Mouse (Mus musculus) naive thymus-derived CD4-positive, alpha-beta T cell, adult 5 months (primary cell): ENCODE results near the gene Nr2f6. TPM values are rescaled to one million over a fixed set of nuclear protein-coding genes. Genes with fewer than 3 reads are reported as not detected.

Source experiments
- polyA plus RNA-seq: library from polyadenylated mRNA; unstranded; fragments of 100-300 nt; shearing (Covaris generic); gene quantifications from one replicate; pipeline ENCODE4 v1.2.1, GENCODE M21; 2017

Gene Nr2f6
- polyA plus RNA-seq: 2.9 TPM

GRCm38 (mm10) chr8:71381421-71381970 is at the start of gene Nr2f6:
TSS of gene Nr2f6 (minus strand) at chr8:71381960.

DNA sequence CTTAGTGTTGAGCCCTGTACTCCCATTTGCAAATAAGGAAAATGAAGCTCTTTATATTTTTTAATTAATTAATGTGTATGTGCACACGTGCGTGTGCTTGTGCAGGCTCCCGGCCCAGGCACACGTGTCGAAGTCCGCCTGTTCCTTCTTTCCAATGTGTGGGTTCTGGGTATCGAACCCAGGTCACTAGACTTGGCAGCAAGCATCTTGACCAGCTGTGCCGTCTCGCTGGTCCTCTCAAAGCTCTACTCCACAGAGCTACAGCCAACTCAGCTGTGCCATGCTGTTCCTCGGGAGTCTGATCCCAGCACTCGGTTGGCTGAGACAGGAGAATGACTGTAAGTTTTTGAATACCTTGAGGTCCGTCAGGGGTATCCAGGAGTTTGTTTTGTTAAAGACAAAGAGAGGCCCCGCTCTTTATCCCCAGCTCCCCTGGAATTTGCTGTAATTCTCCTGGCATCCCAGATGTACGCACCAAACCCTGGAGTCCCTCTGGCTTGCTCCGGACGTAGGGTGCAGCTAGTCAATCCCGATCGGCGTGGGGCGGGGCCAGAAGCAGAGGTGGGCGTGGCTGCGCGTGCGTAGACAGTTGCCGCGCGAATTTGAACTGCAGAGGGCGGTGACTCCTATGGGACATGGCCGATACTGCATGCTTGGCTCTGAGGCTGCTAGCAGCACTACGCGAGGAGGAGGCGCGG is 23.8 kb upstream of the Nr2f6 start, which contains the start of gene Ankle1:
TSS of gene Ankle1 (plus strand) at position 610 of the 698 bp plus-strand sequence.

DNA sequence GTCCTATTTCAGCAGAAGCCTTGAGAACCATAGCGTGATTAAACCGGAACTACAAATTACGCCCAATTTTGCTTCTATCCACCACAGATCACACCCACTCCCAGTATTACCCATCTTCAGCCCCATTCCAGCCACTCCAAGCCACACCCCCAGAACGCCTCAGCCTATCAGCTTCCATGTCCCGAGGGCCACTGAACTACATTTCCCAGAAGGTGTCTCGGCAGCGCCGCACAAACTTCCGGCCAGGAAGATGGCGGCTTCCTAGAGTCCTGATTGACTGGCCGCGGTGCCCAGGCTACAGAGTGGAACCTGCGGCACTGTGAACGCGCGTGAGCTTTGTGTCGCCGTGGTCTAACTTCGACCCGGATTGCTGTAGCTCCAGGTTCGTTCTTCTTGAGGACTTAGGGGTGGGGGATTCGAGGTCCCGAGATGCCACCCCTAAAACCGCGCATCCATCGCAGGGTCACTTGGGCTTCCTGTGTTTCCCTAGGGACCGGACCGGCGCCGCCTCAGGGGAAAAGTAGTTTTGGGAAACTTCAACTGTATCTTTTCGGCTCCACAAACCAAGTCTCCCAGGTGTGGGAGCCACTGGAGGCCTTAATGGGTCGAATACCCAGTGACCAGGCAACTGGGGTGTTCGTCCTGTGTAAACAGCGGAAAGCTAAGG is 15.0 kb upstream of the Nr2f6 start, which contains the start of gene Babam1:
TSS of gene Babam1 (plus strand) at position 223 of the 667 bp plus-strand sequence.

DNA sequence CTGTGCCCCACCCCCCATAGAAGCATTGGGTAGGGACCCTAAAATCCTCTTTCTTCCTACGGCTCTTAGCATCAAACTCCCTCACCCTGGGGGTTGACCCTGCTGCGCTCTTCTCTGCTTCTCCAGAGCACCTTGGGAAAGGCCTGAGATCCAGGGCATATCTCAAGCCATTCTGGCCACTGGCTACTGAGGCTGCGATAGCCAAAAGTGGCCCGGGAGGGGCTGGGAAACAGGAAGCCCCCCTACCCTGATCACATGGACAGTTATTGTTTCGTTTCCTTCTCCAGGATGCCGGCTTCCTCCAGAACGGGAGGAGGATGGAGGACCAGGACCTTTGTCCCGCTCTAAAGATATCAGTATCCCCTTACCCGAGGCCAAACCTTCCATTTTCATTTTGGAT is 13.9 kb upstream of the Nr2f6 start, which contains the start of gene Ushbp1:
TSS of gene Ushbp1 (minus strand) at position 174 of the 400 bp plus-strand sequence.

DNA sequence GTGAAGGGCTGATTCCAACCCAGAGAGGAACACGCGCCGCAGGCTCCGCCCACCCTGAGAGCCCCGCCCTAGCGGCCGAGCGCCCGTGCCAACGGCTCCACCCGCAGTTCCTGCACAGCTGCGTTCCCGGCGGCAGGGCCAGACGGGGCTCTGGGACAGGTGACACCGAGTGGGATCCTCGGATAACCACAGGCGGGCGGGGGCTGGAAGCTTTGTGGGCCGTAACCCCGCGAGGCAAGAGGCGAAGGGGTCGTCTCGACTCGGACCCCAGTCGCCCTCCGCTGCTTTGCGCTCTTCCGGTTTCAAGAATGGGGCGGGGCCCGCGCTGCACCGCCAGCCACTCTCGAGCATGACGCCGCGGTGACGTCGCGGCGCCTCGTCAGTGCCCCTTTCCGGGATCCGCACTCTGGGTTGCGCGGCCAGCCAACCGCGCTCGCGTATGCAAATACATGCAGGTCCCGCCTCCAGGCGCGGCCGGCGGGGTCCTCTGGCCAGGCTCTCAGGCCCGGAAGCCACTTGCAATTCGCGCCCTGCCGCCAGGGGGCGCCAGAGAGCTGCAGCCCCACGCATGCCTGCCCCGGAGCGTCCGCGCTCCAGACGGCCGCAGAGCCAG is 10.4 kb downstream of the Nr2f6 start, which contains the start of gene Ocel1:
TSS of gene Ocel1 (plus strand) at position 63 of the 613 bp plus-strand sequence.

GRCm38 (mm10) chr8:71366771-71367528 is 14.8 kb downstream of the Nr2f6 start, which contains the start of gene Use1:
TSS of gene Use1 (plus strand) at chr8:71366848.

Other genes starting within 250 kb of the Nr2f6 start
- gene Myo9b, start 109.2 kb downstream of the Nr2f6 start, polyA plus RNA-seq: 69.4 TPM
- gene Haus8, start 109.0 kb downstream of the Nr2f6 start, polyA plus RNA-seq: 23.8 TPM
- gene Use1, start 15.1 kb downstream of the Nr2f6 start, polyA plus RNA-seq: 230 TPM
- gene Ocel1, start 10.7 kb downstream of the Nr2f6 start, polyA plus RNA-seq: 22.9 TPM
- gene Ushbp1, start 13.8 kb upstream of the Nr2f6 start, polyA plus RNA-seq: 0.24 TPM
- gene Babam1, start 14.9 kb upstream of the Nr2f6 start, polyA plus RNA-seq: 70.3 TPM
- gene Ankle1, start 24.1 kb upstream of the Nr2f6 start, polyA plus RNA-seq: 0.21 TPM
- gene Abhd8, start 81.7 kb upstream of the Nr2f6 start, polyA plus RNA-seq: 93.0 TPM
- gene Mrpl34, start 83.0 kb upstream of the Nr2f6 start, polyA plus RNA-seq: 41.6 TPM
- 153 TPM for gene Dda1, start 87.2 kb upstream of the Nr2f6 start, polyA plus RNA-seq
- 14.2 TPM for gene Ano8, start 104.0 kb upstream of the Nr2f6 start, polyA plus RNA-seq
- gene Gtpbp3, start 106.1 kb upstream of the Nr2f6 start, polyA plus RNA-seq: 5.4 TPM
- not detected for gene Plvap, start 129.8 kb upstream of the Nr2f6 start, polyA plus RNA-seq
- not detected for gene Ccdc194, start 143.8 kb upstream of the Nr2f6 start, polyA plus RNA-seq
- gene Bst2, start 155.5 kb upstream of the Nr2f6 start, polyA plus RNA-seq: 71.8 TPM
- 44.2 TPM for gene Mvb12a, start 161.0 kb upstream of the Nr2f6 start, polyA plus RNA-seq
- 1.5 TPM for gene Tmem221, start 176.9 kb upstream of the Nr2f6 start, polyA plus RNA-seq
- 0.25 TPM for gene Nxnl1, start 184.6 kb upstream of the Nr2f6 start, polyA plus RNA-seq
- 8.1 TPM for gene Slc27a1, start 186.9 kb upstream of the Nr2f6 start, polyA plus RNA-seq
- gene Pgls, start 210.2 kb upstream of the Nr2f6 start, polyA plus RNA-seq: 79.0 TPM
- 2.7 TPM for gene Fam129c, start 215.7 kb upstream of the Nr2f6 start, polyA plus RNA-seq
- gene Colgalt1, start 229.0 kb upstream of the Nr2f6 start, polyA plus RNA-seq: 49.3 TPM